Mouse (Mus musculus): ENCODE measurements at regions not wholly inside any gene's neighbourhood (a gene's known extent, or its start where the extent isn't known, plus 50 kb on each side); places are given as distances from the start of the nearest gene placed in this dataset.

- DNase-seq (ENCODE audit: low spot score), result no peak
These were observed 145.7 kb upstream of the 4930535I16Rik start for GRCm38 (mm10) chr4:124063269-124064100.

- DNase-seq (ENCODE audit: low spot score), result no peak
These were observed 139.8 kb upstream of the 4930535I16Rik start for GRCm38 (mm10) chr4:124057607-124058006.

GRCm38 (mm10) chr4:124054240-124054760 lies 136.5 kb upstream of the 4930535I16Rik start:
- no peak for DNase-seq (ENCODE audit: low spot score)

DNA sequence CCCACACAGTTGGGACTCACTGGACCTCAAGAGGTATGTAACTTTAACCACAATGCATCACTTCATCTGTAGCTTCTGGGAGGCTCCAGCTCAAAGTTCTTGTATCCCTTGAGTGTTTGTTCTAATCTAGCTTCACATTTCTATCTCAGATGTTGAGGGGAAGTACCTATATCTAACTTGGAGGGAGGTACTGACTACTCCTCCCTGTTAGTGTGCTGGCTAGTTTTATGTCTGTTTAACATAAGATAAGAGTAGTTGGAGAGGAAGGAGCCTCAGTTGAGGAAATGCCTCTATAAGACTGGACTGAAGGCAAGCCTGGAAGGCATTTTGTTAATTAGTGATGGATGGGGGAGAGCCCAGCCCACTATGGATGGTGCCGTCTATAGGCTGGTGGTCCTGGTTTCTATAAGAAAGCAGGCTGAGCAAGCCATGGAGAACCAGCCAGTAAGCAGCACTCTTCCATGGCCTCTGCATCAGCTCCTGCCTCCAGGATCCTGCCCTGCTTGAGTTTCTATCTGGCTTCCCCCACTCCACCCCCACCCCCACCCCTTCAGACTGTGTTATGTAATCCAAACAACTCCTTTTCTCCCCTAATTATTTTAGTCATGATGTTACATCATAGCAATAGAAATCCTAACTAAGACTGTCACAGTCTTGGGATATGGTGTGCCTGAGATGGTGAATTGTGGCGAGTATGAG lies 135.7 kb upstream of the 4930535I16Rik start:
- DNase-seq (ENCODE audit: low spot score), result no peak

GRCm38 (mm10) chr4:124052387-124052786 lies 134.6 kb upstream of the 4930535I16Rik start:
- no peak for DNase-seq (ENCODE audit: low spot score)

- no peak for DNase-seq (ENCODE audit: low spot score)
These were observed 130.6 kb upstream of the 4930535I16Rik start for GRCm38 (mm10) chr4:124048348-124048831.

- no peak for DNase-seq (ENCODE audit: low spot score)
These were observed 130.1 kb upstream of the 4930535I16Rik start for GRCm38 (mm10) chr4:124047898-124048297.

DNA sequence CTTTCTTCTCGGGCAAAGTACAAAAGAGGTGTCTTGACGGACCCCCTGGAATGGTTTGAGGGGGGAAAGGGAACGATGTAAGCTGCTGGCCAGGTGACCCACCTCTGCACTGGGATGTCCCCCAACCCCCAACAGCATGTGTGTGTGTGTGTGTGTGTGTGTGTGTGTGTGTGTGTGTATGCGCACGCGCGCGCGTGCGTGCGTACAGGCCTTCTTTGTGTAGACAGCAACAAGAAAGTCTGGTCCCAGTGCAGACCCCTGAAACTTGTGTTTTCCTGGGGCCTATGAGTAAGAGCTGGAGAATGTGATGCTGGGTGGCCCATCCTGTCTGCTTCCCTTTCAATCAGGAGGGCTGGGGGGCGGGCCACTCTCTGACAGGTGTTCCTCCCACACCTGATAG lies 118.7 kb upstream of the 4930535I16Rik start:
- no peak for DNase-seq (ENCODE audit: low spot score)

DNA sequence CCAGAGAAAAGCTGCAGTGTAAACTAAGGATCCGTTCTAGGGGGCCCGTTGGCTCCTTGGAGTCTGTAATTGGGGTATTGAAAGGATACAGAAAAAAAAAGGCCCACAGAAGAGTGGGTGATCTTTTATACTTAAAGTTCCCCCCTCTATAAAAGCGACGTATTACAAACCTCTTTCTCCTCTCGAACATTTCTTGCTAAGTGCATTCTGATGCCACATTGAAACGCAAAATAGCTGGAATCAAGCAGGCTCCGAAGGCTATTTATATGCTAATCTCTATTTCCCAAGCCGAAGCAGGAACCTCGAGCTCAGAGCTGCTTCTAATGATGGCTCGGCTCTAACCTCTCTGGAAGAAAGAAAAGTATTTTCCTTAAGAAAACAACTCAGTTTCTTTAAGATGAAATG lies 117.8 kb upstream of the 4930535I16Rik start:
- DNase-seq (ENCODE audit: low spot score), result no peak

GRCm38 (mm10) chr4:124035192-124035591 lies 117.4 kb upstream of the 4930535I16Rik start:
- DNase-seq (ENCODE audit: low spot score), result peak; percentile 17

DNA sequence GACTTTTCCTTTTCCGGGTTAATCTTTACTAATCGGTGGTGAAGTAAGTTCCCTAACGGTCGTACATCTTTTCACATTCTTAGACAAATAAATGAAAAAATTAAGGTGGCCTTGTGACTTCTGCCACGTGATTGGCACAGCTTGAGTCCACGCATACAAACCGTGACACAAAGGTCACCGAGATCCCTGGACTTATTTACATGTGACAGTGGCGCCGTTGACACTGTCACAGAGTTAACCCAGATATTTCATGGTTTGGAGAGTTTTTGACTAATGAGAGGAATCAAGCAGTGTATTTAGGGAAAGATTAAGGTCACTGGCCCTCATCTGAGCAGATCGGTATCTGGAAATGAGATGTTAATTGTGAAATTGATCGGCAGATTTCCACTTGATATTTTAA lies 110.2 kb upstream of the 4930535I16Rik start:
- DNase-seq (ENCODE audit: low spot score), result no peak

DNA sequence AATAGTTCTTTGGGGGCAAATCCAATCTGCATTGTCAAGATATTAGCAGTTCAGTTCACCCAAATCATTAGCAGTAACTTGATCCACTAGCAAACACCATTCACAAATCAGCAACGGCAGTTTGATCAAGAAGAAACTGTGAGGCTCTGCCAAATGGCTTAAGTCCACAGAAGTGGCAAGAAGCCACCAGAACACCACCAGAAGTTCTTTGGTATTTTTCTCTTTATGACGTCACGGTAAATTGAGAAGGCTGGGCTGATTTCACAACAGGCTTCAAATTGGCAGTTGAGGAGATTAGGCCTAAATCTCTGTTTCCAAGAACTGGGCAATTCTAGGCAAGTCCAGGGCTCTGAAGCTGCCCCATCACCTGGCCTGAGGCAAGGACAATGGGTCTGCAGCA lies 98.6 kb upstream of the 4930535I16Rik start:
- no peak for DNase-seq (ENCODE audit: low spot score)

DNA sequence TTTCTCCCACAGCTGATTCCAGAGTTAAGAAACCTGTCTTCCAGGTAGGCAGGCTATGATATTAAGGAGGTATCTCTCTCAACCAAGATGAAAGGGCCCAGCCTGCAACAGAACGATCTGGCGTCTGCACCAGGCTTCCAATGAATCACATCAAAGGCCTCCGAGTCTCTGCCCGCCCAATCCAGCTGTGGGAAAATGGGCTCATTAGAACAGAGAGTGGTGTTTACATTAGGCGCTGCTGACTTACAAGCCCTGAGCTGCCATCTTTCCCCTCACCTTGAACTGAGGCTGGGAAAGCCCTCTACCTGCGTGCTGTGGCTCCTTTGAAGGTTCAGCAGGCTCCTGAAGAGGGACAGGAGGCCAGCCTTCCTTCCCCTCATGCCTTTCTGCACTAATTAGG lies 97.5 kb upstream of the 4930535I16Rik start:
- no peak for DNase-seq (ENCODE audit: low spot score)

- no peak for DNase-seq (ENCODE audit: low spot score)
These were observed 94.6 kb upstream of the 4930535I16Rik start for GRCm38 (mm10) chr4:124012406-124012805.

DNA sequence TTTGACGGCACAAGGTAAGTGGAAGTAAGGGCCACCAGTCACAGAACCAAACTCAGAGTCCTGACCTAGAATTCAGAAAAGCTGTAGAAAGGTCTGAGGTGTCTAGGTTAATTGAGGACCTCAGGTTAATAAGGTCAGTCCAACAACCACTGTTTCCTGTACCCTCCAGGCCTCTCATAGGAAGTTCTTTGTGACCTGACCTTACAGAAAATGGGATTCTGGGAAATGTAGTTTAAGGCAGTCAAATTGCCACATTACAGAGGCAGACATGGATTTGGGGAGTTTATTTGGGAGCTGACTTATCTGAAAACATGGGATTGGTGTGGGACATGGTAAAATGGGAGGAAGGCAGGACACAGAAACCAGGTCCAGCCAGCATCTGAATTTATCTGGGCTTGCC lies 90.9 kb upstream of the 4930535I16Rik start:
- no peak for DNase-seq (ENCODE audit: low spot score)

- no peak for DNase-seq (ENCODE audit: low spot score)
These were observed 87.9 kb upstream of the 4930535I16Rik start for GRCm38 (mm10) chr4:124005626-124006315.

DNA sequence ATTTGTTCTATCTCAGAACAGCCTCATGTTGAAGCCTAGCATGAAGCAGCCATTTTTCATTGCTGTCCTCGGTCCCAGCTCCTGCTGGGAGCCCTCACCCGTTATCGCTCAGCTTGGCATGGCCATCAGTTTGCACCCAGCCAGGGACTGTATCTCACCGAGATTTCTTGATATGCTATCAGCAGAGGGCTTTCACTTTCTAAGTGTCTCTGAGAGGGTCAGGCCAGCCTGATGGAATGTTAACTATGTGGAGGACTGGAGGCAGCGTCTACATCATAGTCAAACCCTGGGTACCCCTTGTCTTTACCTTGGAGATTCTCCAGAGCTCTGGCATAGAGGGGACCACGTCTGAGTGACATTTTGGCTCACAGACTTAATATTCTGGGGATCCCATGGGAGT lies 84.9 kb upstream of the 4930535I16Rik start:
- DNase-seq (ENCODE audit: low spot score), result no peak

- no peak for DNase-seq (ENCODE audit: low spot score)
These were observed 84.3 kb upstream of the 4930535I16Rik start for GRCm38 (mm10) chr4:124002105-124002504.

- DNase-seq (ENCODE audit: low spot score), result no peak
These were observed 78.0 kb upstream of the 4930535I16Rik start for GRCm38 (mm10) chr4:123995815-123996214.

DNA sequence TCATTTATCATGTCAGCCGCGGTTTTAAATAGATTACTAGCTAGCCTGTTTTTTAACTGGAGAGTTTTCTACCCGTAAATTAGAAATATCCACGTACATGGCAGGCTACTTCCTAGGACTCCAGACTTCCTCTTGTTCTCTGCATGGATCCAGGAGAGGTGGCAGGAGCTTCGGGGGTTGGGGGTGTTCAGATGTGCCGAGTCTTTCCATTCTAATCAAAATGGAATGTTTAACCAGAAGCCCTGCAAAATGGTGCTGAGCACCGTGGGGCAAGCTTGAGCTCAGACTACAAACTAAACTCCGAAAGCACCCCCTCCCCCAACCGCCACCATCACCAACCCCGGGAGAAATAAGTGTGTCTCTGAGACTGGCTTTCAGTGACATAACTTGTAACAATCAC lies 73.4 kb upstream of the 4930535I16Rik start:
- DNase-seq (ENCODE audit: low spot score), result no peak

DNA sequence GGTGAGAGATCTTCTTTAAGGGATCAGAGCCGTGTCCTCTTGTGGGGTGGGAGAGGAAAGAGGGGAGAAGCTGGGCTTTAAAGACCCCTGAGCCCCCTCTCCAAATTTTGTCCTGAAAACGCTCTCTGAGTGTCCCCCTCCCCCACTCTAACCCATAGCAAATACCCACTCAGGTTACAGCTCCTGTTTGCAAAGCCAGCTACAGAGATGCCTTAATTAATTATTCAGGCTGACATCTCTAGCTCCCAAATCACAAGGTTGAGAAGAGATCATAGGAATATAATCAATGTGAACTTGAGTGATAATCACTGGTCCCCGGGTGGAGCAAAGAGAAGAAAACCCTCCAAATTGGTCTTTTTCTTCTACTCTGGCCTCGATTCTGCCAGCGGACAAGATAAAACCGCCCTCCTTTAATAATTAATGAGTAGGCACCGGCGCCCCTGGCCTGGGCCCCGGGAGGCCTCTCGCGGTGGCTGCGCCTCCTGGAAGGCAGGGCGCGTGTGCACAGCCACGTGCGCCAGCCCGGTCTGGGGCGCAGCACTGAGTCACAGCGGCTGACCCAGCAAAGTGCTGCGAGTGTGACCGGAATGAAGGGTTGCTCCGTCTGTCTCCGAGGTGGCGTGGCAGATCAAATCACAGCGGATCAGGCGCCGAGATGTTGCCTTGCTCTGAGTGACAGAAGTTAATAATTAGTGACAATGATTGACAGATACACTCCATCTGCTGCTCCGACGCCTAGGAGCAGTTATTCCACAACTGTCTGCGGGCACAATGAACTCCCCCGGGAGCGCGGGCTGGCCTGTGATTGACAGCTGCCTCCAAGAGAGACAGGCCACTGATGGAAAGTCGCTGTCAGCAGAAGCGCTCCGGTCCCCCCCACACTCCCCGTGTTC lies 72.7 kb upstream of the 4930535I16Rik start:
- DNase-seq (ENCODE audit: low spot score), result no peak
